Mouse (Mus musculus): ENCODE results near the gene Vmn1r207-ps.
"Not testable (repeated sequence)": the region's sequence is repeated elsewhere in the genome, so short reads cannot be mapped to it uniquely, and the experiment has no call there.

Gene Vmn1r207-ps

GRCm38 (mm10) chr13:22729529-22729928, at the start of gene Vmn1r207-ps:
Gene Vmn1r207-ps (minus strand): TSS chr13:22729629.
- not testable (repeated sequence) for DNase-seq (ENCODE audit: extremely low read depth, insufficient read length, low spot score)

GRCm38 (mm10) chr13:22777300-22777699, 47.9 kb upstream of the Vmn1r207-ps start, which contains the start of gene Vmn1r208:
Gene Vmn1r208 (minus strand): TSS chr13:22777400.
- not testable (repeated sequence) for DNase-seq (ENCODE audit: extremely low read depth, insufficient read length, low spot score)

DNA sequence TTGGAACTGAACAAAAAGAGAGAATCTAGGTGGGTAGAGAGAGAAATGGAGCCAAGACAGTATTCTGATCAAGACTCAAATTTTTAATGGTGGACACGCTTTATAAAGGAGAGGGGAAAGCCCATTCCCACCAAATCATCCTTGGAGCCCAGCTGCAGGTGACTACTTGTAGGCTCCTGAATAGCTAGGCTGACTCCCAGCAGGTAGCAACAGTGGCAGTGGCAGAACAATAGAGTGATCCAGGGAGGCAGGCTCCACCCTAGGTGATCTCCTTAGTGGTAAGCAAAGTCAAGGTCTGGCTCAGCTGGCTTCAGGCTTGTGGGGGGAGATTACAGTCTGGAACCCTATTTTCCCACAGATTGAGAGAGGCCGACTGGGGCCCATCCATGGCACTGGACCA, 42.2 kb upstream of the Vmn1r207-ps start:
- not testable (repeated sequence) for DNase-seq (ENCODE audit: extremely low read depth, insufficient read length, low spot score)

GRCm38 (mm10) chr13:22747524-22747923, 18.1 kb upstream of the Vmn1r207-ps start:
- DNase-seq (ENCODE audit: extremely low read depth, insufficient read length, low spot score): no peak

DNA sequence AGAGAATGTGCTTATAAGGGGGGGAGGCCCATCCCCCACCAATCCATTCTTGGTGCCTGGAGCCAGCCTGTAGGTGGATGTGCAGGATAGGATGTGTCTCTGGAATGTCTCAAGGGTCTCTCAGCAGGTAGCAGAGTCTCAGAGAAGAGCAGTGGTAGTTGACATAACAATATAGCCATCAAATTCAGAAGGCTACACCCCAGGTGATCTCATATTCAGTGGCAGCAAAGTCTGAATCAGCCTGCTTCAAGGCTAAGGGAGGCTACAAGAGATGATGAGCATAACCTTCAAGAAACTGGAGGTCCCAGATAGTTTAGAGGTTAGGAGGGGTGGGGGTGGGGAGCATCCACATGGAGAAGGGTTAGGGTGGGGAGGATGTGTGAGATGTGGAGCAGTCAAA, 22.5 kb downstream of the Vmn1r207-ps start:
- not testable (repeated sequence) for DNase-seq (ENCODE audit: extremely low read depth, insufficient read length, low spot score)

DNA sequence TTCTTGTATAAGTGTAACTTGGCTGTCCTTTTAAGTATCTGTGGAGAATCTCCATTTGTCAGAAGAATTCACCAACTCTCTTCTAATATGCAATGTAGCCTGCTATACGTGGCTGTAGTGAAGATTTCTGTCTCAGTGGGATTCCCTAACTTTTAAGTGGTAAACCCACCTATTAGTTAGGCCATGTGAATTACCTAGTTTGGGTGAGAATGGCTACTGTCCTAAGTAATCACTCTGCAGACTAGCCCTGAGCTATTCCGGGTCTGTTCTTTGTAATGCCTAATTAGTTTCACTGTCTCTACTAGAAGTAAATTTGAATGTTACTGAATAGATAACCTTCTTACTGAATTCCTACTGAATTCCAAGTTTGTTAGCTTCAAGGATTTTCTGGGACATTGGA, 26.5 kb downstream of the Vmn1r207-ps start:
- DNase-seq (ENCODE audit: extremely low read depth, insufficient read length, low spot score): not testable (repeated sequence)

Measured in 3134 (cell line).